Mouse (Mus musculus) midbrain, embryonic 11.5 days (tissue): ENCODE measurements at regions not wholly inside any gene's neighbourhood (a gene's known extent, or its start where the extent isn't known, plus 50 kb on each side); places are given as distances from the start of the nearest gene placed in this dataset.
A peak's percentile ranks its signal among the peaks of the same experiment; 100 is the strongest.

ENCODE experiments used
- ATAC-seq: fragments of 200-750 bp; cut with Nextera tagmentation; 2 replicates; pipeline ENCODE4 v1.8.0; 2017; ENCODE audit warnings: moderate TSS enrichment, moderate library complexity; ENCODE audit not compliant: low FRiP score
- DNase-seq: peaks from one replicate; pipeline ENCODE4 v3.0.0; 2015; ENCODE audit warnings: low spot score; ENCODE audit errors: missing footprints
- H3K27ac ChIP-seq: fragments of 300-500 bp; sonication (generic); 2 replicates; pipeline ENCODE4 v1.5.1; 2014; ENCODE audit warnings: low read depth, low read length
- H3K27me3 ChIP-seq: fragments of 300-500 bp; sonication (generic); 2 replicates; pipeline ENCODE4 v1.6.1; 2014; ENCODE audit warnings: mild to moderate bottlenecking, low read length, moderate library complexity, mixed read lengths; ENCODE audit not compliant: control insufficient read depth, insufficient read depth
- H3K36me3 ChIP-seq: fragments of 300-500 bp; sonication (generic); 2 replicates; pipeline ENCODE4 v1.6.1; 2014; ENCODE audit warnings: mild to moderate bottlenecking, low read length, moderate library complexity, mixed read lengths; ENCODE audit not compliant: control insufficient read depth, insufficient read depth
- H3K4me1 ChIP-seq: fragments of 300-500 bp; sonication (generic); 2 replicates; pipeline ENCODE4 v1.6.1; 2014; ENCODE audit warnings: low read length; ENCODE audit not compliant: control insufficient read depth, insufficient read depth
- H3K4me2 ChIP-seq: fragments of 300-500 bp; sonication (generic); 2 replicates; pipeline ENCODE4 v1.6.1; 2014; ENCODE audit warnings: mild to moderate bottlenecking, moderate library complexity
- H3K4me3 ChIP-seq: fragments of 300-500 bp; sonication (generic); 2 replicates; pipeline ENCODE4 v1.5.1; 2014; ENCODE audit warnings: low read depth, low read length
- H3K9ac ChIP-seq: fragments of 300-500 bp; sonication (generic); 2 replicates; pipeline ENCODE4 v1.6.1; 2014; ENCODE audit warnings: low read length
- H3K9me3 ChIP-seq: fragments of 300-500 bp; sonication (generic); 2 replicates; pipeline ENCODE4 v1.6.1; 2016; ENCODE audit warnings: low read length; ENCODE audit not compliant: control insufficient read depth
- WGBS: fragments of 180-500 bp; shearing (Covaris S2); extraction: QIAGEN DNeasy Blood & Tissue Kit; methylation state at CpG from one replicate; pipeline ENCODE4 v1.1.7; 2014; 5-methylcytosine and 5-hydroxymethylcytosine counted together

GRCm38 (mm10) chr2:74930702-74931101 is 105.1 kb downstream of the Mtx2 start:
- H3K36me3 ChIP-seq, result no peaks in the 10 kb centered on the region
- no peak overlapping the region for H3K9ac ChIP-seq
- WGBS, result 80% methylated on average over 3 of the region's 3 CpGs
- DNase-seq, result no peak
- no peaks in the 10 kb centered on the region for H3K27me3 ChIP-seq
- no peak overlapping the region for H3K4me3 ChIP-seq
- no peaks in the 10 kb centered on the region for H3K9me3 ChIP-seq
- no peak overlapping the region for H3K4me2 ChIP-seq
- H3K27ac ChIP-seq, result no peak overlapping the region
- no peaks in the 10 kb centered on the region for H3K4me1 ChIP-seq
- no peak for ATAC-seq

GRCm38 (mm10) chr2:74933190-74933589 is 107.6 kb downstream of the Mtx2 start:
- Histone ChIP-seq H3K27ac (no peak overlapping the region), H3K9me3 (no peaks in the 10 kb centered on the region), H3K4me2 (no peak overlapping the region)

GRCm38 (mm10) chr2:74933771-74934170 is 108.2 kb downstream of the Mtx2 start:
- Histone ChIP-seq H3K4me3 (no peak overlapping the region), H3K27me3 (no peaks in the 10 kb centered on the region), H3K9me3 (no peaks in the 10 kb centered on the region), H3K36me3 (no peaks in the 10 kb centered on the region), H3K9ac (no peak overlapping the region), H3K4me1 (no peaks in the 10 kb centered on the region), H3K27ac (no peak overlapping the region), H3K4me2 (no peak overlapping the region)
- DNase-seq, result no peak
- WGBS, result 75% methylated on average over 1 of the region's 1 CpGs
- ATAC-seq, result no peak

More at GRCm38 (mm10) chr2:74933190-74933589, 107.6 kb downstream of the Mtx2 start:
- Histone ChIP-seq H3K4me3 (no peak overlapping the region), H3K4me1 (no peaks in the 10 kb centered on the region), H3K36me3 (no peaks in the 10 kb centered on the region), H3K9ac (no peak overlapping the region), H3K27me3 (no peaks in the 10 kb centered on the region)
- DNase-seq, result no peak
- WGBS, result 43% methylated on average over 8 of the region's 8 CpGs
- ATAC-seq, result no peak

GRCm38 (mm10) chr2:74938711-74939110 is 113.1 kb downstream of the Mtx2 start:
- no peaks in the 10 kb centered on the region for H3K36me3 ChIP-seq
- H3K4me2 ChIP-seq, result no peak overlapping the region
- WGBS, result 88% methylated on average over 9 of the region's 9 CpGs
- ATAC-seq, result no peak
- peak; percentile 62 for DNase-seq
- no peaks in the 10 kb centered on the region for H3K9me3 ChIP-seq
- H3K4me1 ChIP-seq, result no peaks in the 10 kb centered on the region
- no peak overlapping the region for H3K27ac ChIP-seq
- no peaks in the 10 kb centered on the region for H3K27me3 ChIP-seq
- H3K4me3 ChIP-seq, result no peak overlapping the region
- H3K9ac ChIP-seq, result no peak overlapping the region

- Histone ChIP-seq H3K27me3 (no peaks in the 10 kb centered on the region), H3K9ac (no peak overlapping the region), H3K4me3 (no peak overlapping the region), H3K4me2 (no peak overlapping the region), H3K4me1 (no peaks in the 10 kb centered on the region), H3K27ac (no peak overlapping the region), H3K9me3 (no peaks in the 10 kb centered on the region), H3K36me3 (no peaks in the 10 kb centered on the region)
- DNase-seq, result no peak
- 95% methylated on average over 10 of the region's 10 CpGs for WGBS
- ATAC-seq, result no peak
These were observed 116.4 kb downstream of the Mtx2 start for GRCm38 (mm10) chr2:74941966-74942365.

- H3K4me1 ChIP-seq, result no peaks in the 10 kb centered on the region
- H3K27ac ChIP-seq, result no peak overlapping the region
- no peaks in the 10 kb centered on the region for H3K27me3 ChIP-seq
- H3K9ac ChIP-seq, result no peak overlapping the region
- no peak for DNase-seq
- no peak overlapping the region for H3K4me3 ChIP-seq
- H3K9me3 ChIP-seq, result no peaks in the 10 kb centered on the region
- H3K4me2 ChIP-seq, result no peak overlapping the region
- no peak for ATAC-seq
- WGBS, result 84% methylated on average over 6 of the region's 6 CpGs
- H3K36me3 ChIP-seq, result no peaks in the 10 kb centered on the region
These were observed 117.1 kb downstream of the Mtx2 start for GRCm38 (mm10) chr2:74942611-74943198.

- Histone ChIP-seq H3K4me2 (no peak overlapping the region), H3K4me3 (no peak overlapping the region), H3K4me1 (no peaks in the 10 kb centered on the region), H3K27ac (no peak overlapping the region), H3K27me3 (no peaks in the 10 kb centered on the region), H3K9ac (no peak overlapping the region), H3K9me3 (no peaks in the 10 kb centered on the region), H3K36me3 (no peaks in the 10 kb centered on the region)
- 83% methylated on average over 7 of the region's 7 CpGs for WGBS
- DNase-seq (peak; percentile 51), ATAC-seq (no peak)
These were observed 119.7 kb downstream of the Mtx2 start for GRCm38 (mm10) chr2:74945185-74945749.

GRCm38 (mm10) chr2:74951401-74952260 is 126.0 kb downstream of the Mtx2 start:
- Histone ChIP-seq H3K9ac (no peak overlapping the region), H3K36me3 (no peaks in the 10 kb centered on the region), H3K4me2 (no peak overlapping the region), H3K27ac (no peak overlapping the region), H3K9me3 (no peaks in the 10 kb centered on the region), H3K4me3 (no peak overlapping the region), H3K27me3 (no peaks in the 10 kb centered on the region), H3K4me1 (no peaks in the 10 kb centered on the region)
- ATAC-seq (no peak), DNase-seq (peak; percentile 65)
- WGBS, result 87% methylated on average over 12 of the region's 12 CpGs

GRCm38 (mm10) chr2:74954101-74954500 is 128.5 kb downstream of the Mtx2 start:
- H3K27me3 ChIP-seq, result no peaks in the 10 kb centered on the region
- ATAC-seq, result no peak
- H3K4me2 ChIP-seq, result no peak overlapping the region
- WGBS, result 77% methylated on average over 9 of the region's 9 CpGs
- no peak overlapping the region for H3K27ac ChIP-seq
- no peaks in the 10 kb centered on the region for H3K9me3 ChIP-seq
- H3K4me3 ChIP-seq, result no peak overlapping the region
- H3K4me1 ChIP-seq, result no peaks in the 10 kb centered on the region
- H3K9ac ChIP-seq, result no peak overlapping the region
- no peaks in the 10 kb centered on the region for H3K36me3 ChIP-seq
- DNase-seq, result peak; percentile 49
